Mouse (Mus musculus) intestine, embryonic 16.5 days (tissue): Measurements from ENCODE around the gene Epb41. TPM values are rescaled to one million over a fixed set of nuclear protein-coding genes. Genes with fewer than 3 reads are reported as not detected.

Source experiments
- ATAC-seq: fragments of 200-750 bp; cut with Nextera tagmentation; 2 replicates; pipeline ENCODE4 v1.8.0; 2017; ENCODE audit warnings: moderate TSS enrichment, moderate library complexity
- H3K27ac ChIP-seq: fragments of 300-500 bp; sonication (generic); 2 replicates; pipeline ENCODE4 v1.5.1; 2014; ENCODE audit warnings: mild to moderate bottlenecking, low read length
- H3K27me3 ChIP-seq: fragments of 300-500 bp; sonication (generic); replicated peaks from 2 replicates; pipeline ENCODE4 v1.6.1; 2014; ENCODE audit warnings: low read length, control low read depth, mixed read lengths; ENCODE audit not compliant: control insufficient read depth, insufficient read depth
- H3K36me3 ChIP-seq: fragments of 300-500 bp; sonication (generic); 2 replicates; pipeline ENCODE4 v1.6.1; 2014; ENCODE audit warnings: low read length, control low read depth; ENCODE audit not compliant: control insufficient read depth, insufficient read depth
- H3K4me1 ChIP-seq: fragments of 300-500 bp; sonication (generic); 2 replicates; pipeline ENCODE4 v1.6.1; 2014; ENCODE audit warnings: low read length, control low read depth, mixed read lengths; ENCODE audit not compliant: control insufficient read depth, insufficient read depth
- H3K4me2 ChIP-seq: fragments of 300-500 bp; sonication (generic); 2 replicates; pipeline ENCODE4 v1.6.1; 2014; ENCODE audit warnings: low read depth, low read length, control low read depth
- H3K4me3 ChIP-seq: fragments of 300-500 bp; sonication (generic); 2 replicates; pipeline ENCODE4 v1.5.1; 2014; ENCODE audit warnings: mild to moderate bottlenecking, low read length
- H3K9ac ChIP-seq: fragments of 300-500 bp; sonication (generic); 2 replicates; pipeline ENCODE4 v1.6.1; 2014; ENCODE audit warnings: low read depth, low read length
- H3K9me3 ChIP-seq: fragments of 300-500 bp; sonication (generic); 2 replicates; pipeline ENCODE4 v1.6.1; 2016; ENCODE audit warnings: low read length, control low read depth; ENCODE audit not compliant: control insufficient read depth
- WGBS: fragments of 180-500 bp; shearing (Covaris S2); extraction: QIAGEN DNeasy Blood & Tissue Kit; methylation state at CpG from one replicate; pipeline ENCODE4 v1.1.7; 2014; 5-methylcytosine and 5-hydroxymethylcytosine counted together
- polyA plus RNA-seq: library from polyadenylated mRNA; unstranded; fragments of >200 nt; fragmentation: Nextera tagmentation; extraction: Ambion mirVana; gene quantifications from 2 replicates; pipeline ENCODE4 v1.2.1, GENCODE M21; 2015

Gene Epb41
- polyA plus RNA-seq, 1 experiment from 2014 or later = 41.5 TPM

GRCm38 (mm10) chr4:132057311-132057710, 17.8 kb downstream of the Epb41 start:
- Histone ChIP-seq H3K4me2 (no peak overlapping the region), H3K4me3 (no peak overlapping the region), H3K9me3 (no peaks in the 10 kb centered on the region), H3K36me3 (no peaks in the 10 kb centered on the region), H3K27me3 (no peaks in the 10 kb centered on the region), H3K27ac (no peak overlapping the region), H3K4me1 (peaks cover 5% of the 10 kb centered on the region), H3K9ac (no peak overlapping the region)
- no peak for ATAC-seq

DNA sequence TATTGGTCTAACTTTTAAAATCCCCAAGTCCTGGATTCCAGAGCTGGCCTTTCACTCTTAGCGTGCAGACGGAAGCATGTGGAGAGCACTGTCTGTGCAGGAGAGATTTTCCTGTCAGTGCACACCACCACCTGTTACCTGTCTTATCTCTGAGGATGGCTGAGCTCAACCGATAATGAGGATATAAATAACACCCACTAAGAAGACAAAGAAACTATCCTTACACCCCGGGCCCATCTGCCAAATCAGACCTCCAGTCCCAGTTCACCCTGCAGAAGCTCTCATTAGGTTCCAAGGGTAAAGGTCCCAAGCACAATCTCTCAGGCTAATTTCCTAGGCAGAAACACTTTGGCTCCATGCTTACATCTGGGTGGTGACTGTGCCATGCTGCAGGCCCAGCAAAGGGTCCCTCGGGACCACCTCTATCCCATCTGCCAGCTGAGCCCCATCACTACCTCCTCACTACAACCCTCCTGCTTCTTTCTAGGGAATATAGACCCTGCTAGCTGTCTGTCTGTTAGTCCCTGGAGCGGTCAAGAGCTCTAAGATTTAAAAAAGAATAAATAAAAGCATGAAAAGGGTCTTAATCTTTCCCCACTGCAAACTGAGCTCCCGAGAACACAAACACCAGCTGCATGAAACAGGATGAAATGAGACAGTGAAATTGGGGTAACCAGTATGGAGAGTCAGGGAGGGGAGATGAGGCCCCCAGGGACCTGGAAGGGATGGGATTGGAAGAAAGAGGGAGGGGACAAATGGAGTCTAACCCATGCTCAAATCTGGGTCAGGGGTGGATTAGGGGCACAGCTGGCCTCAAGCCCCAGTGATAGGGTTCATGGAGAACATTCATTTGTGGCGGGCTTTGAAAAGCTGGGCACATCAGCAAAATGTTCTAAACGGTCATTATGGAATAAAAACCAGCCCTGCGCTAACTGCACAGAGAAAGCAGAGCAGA, 23.5 kb downstream of the Epb41 start:
- Histone ChIP-seq H3K4me1 (peaks cover 11% of the 10 kb centered on the region), H3K36me3 (no peaks in the 10 kb centered on the region), H3K9me3 (no peaks in the 10 kb centered on the region), H3K27me3 (no peaks in the 10 kb centered on the region), H3K27ac (no peak overlapping the region), H3K4me3 (no peak overlapping the region), H3K4me2 (no peak overlapping the region), H3K9ac (no peak overlapping the region)
- ATAC-seq = no peak
- WGBS = 69% methylated on average over 10 of the region's 10 CpGs

DNA sequence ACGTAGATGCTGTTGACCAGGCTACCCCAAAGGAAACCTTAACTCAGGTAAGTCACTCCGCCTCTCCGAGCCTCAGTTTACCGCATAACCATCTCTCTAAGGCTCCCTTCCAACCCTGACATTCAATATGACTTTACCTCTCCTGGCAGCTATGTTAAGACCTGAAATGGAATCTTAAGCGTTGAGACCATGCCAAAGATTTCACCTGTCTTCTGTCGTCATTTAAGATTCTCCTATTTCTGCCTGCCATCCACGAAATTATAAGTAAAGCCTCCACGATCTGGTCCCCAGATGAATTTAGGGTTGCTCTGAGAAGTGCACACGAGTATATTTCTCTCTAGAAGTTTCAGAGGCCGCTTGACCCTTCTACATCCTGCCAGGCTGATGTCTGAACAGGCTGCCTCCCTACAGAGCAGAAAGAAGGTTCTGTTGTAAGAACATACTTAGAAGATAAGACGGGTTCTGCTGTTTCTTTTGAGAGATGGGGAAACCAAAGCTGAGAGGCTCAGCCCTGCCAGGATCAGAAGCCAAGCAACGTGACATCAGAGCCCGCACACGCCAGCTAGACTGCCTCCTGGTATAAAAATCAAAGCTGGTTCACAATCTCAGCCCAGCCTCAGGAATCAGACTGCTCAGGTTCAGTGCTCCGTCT, 25.4 kb downstream of the Epb41 start:
- WGBS = 21% methylated on average over 15 of the region's 15 CpGs
- Histone ChIP-seq H3K27me3 (no peaks in the 10 kb centered on the region), H3K9me3 (no peaks in the 10 kb centered on the region), H3K4me1 (peaks cover 11% of the 10 kb centered on the region), H3K36me3 (no peaks in the 10 kb centered on the region), H3K4me2 (peak overlapping the region; percentile 98), H3K4me3 (peak overlapping the region; percentile 88), H3K27ac (no peak overlapping the region), H3K9ac (0 out of 2 replicates have a peak overlapping the region, but pooled peaks have one; percentile 33)
- no peak for ATAC-seq

- peak overlapping the region; percentile 82 for H3K27ac ChIP-seq
- H3K4me2 ChIP-seq = peak overlapping the region; percentile 98
- H3K4me1 ChIP-seq = peaks cover 11% of the 10 kb centered on the region
- peak overlapping the region; percentile 88 for H3K4me3 ChIP-seq
- H3K9me3 ChIP-seq = no peaks in the 10 kb centered on the region
- H3K36me3 ChIP-seq = no peaks in the 10 kb centered on the region
- ATAC-seq = peak; percentile 98
- no peaks in the 10 kb centered on the region for H3K27me3 ChIP-seq
- WGBS = 1% methylated on average over 38 of the region's 46 CpGs
- H3K9ac ChIP-seq = peak overlapping the region; percentile 91
Measured at GRCm38 (mm10) chr4:132048995-132049404, 26.1 kb downstream of the Epb41 start.

DNA sequence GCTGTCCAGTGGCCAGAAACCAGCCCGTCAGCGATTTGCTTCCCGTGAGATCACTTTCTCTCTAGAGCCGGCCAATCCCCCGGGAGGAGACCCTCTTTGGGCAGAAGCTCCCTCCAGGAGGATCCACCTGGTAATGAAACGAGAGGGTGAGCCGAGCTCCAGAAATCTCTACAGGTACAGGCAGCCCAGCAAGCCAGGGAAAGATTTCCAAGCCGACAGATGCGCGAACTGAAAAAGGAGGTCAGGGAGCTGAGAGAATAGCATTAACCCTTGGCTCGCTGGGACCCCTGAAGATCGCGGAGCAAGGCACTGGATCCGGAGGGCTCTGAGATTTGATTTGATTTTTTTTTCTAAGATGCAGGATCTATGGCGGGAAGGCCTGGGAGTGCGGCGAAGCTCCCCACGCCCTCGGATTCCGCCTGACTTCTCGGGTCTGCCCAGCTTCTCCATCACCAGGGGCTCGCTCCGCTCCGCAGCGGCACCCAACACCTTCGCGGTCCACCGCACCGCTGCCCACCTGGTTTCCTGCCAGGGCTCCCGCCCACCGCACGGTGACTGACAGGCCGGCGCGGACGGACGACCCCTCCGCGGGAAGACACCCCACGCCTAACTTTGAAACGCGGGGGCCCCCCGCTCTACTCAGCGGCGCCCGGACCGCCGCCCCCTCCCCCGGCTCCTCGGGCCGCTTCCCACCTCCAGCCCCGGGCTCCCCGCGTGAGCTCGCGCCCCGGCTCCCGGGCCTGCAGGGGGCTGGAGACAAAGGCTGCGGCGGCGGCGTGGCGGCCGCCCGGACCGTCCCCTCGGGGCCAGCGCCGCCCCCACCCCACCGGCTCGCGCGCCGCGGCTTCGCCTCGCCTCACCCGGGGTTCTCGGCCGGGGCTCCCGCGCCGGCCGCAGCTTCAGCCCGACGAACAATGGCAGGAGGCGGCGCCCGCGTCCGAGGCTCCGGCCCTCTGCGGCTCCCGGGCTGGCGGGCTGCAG, 26.8 kb downstream of the Epb41 start:
- no peaks in the 10 kb centered on the region for H3K9me3 ChIP-seq
- H3K4me1 ChIP-seq = peaks cover 11% of the 10 kb centered on the region

DNA sequence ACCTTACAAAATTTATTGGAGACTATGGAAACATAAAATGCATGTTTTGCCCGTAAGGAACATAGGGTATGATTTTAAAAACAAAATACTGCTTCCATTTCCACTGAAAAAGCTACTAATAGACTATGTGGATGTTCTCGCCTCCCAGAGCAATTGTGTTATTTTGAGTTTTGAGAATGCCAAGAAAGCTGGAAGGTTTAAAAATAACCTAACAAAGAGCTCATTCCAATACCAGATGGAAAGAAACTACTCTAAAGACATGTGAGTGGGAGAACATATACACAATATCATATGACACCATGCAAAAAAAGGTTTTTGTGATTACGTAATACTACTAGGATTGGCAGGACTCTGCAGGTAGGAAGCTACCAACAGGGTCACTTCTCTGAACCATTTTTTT, 31.4 kb downstream of the Epb41 start:
- Histone ChIP-seq H3K4me1 (peaks cover 5% of the 10 kb centered on the region), H3K4me3 (no peak overlapping the region), H3K27ac (no peak overlapping the region), H3K9me3 (no peaks in the 10 kb centered on the region), H3K4me2 (no peak overlapping the region), H3K36me3 (no peaks in the 10 kb centered on the region), H3K27me3 (no peaks in the 10 kb centered on the region), H3K9ac (no peak overlapping the region)
- WGBS = 87% methylated on average over 3 of the region's 3 CpGs
- no peak for ATAC-seq

More for the DNA sequence above, 26.8 kb downstream of the Epb41 start:
- H3K36me3 ChIP-seq = no peaks in the 10 kb centered on the region
- no peaks in the 10 kb centered on the region for H3K27me3 ChIP-seq
- H3K9ac ChIP-seq = peak overlapping the region; percentile 91
- ATAC-seq = peak; percentile 17; the same call in 1 of the 2 replicates
- under 1% methylated on average over 91 of the region's 95 CpGs for WGBS
- peak overlapping the region; percentile 82 for H3K27ac ChIP-seq
- peak overlapping the region; percentile 88 for H3K4me3 ChIP-seq
- peak overlapping the region; percentile 98 for H3K4me2 ChIP-seq

- Histone ChIP-seq H3K4me1 (0 out of 2 replicates have a peak, but pooled peaks cover 3% of the 10 kb centered on the region), H3K4me3 (no peak overlapping the region), H3K27ac (no peak overlapping the region), H3K4me2 (no peak overlapping the region), H3K9ac (no peak overlapping the region), H3K36me3 (no peaks in the 10 kb centered on the region), H3K27me3 (no peaks in the 10 kb centered on the region), H3K9me3 (no peaks in the 10 kb centered on the region)
- WGBS = 70% methylated on average over 6 of the region's 6 CpGs
- ATAC-seq = no peak
Measured at GRCm38 (mm10) chr4:132041471-132042332, 33.4 kb downstream of the Epb41 start.

- ATAC-seq = no peak
- no peaks in the 10 kb centered on the region for H3K9me3 ChIP-seq
- H3K4me1 ChIP-seq = 0 out of 2 replicates have a peak, but pooled peaks cover 3% of the 10 kb centered on the region
- no peak overlapping the region for H3K4me2 ChIP-seq
- H3K36me3 ChIP-seq = no peaks in the 10 kb centered on the region
- no peak overlapping the region for H3K27ac ChIP-seq
- H3K27me3 ChIP-seq = no peaks in the 10 kb centered on the region
- H3K9ac ChIP-seq = no peak overlapping the region
- no peak overlapping the region for H3K4me3 ChIP-seq
- 71% methylated on average over 8 of the region's 8 CpGs for WGBS
Measured at GRCm38 (mm10) chr4:132039975-132040645, 35.0 kb downstream of the Epb41 start.
